Mouse (Mus musculus): ENCODE data around the gene Prr15l. TPM values are rescaled to one million over a fixed set of nuclear protein-coding genes. Genes with fewer than 3 reads are reported as not detected.

The Prr15l gene
- 0.35 TPM in 1 of 2 replicates, not detected in the other for polyA plus RNA-seq (2012; rRNA removed)

GRCm38 (mm10) chr11:96928088-96928487 lies at the start of gene Prr15l:
TSS of gene Prr15l (plus strand) at chr11:96928104.

GRCm38 (mm10) chr11:96916044-96916884 lies 11.6 kb upstream of the Prr15l start, which contains the start of gene Cdk5rap3:
TSS of gene Cdk5rap3 (minus strand) at chr11:96916496.

GRCm38 (mm10) chr11:96943746-96944304 lies 15.9 kb downstream of the Prr15l start, which contains the start of gene Pnpo:
TSS of gene Pnpo (minus strand) at chr11:96943986.

GRCm38 (mm10) chr11:96982859-96983258 lies 55.0 kb downstream of the Prr15l start, which contains the start of gene Sp2:
TSS of gene Sp2 (minus strand) at chr11:96982959.

Other genes with a start within 250 kb of the Prr15l start
- 54.4 and 55.1 TPM in 2 replicates for gene Snx11, start 150.5 kb upstream of the Prr15l start, polyA plus RNA-seq (2012; rRNA removed)
- 97.9 and 107 TPM in 2 replicates for gene Cbx1, start 139.0 kb upstream of the Prr15l start, polyA plus RNA-seq (2012; rRNA removed)
- 69.7 and 81.1 TPM in 2 replicates for gene Nfe2l1, start 98.1 kb upstream of the Prr15l start, polyA plus RNA-seq (2012; rRNA removed)
- gene Copz2, start 78.2 kb upstream of the Prr15l start, polyA plus RNA-seq (2012; rRNA removed): 17.9 and 45.4 TPM in 2 replicates
- gene Cdk5rap3, start 11.6 kb upstream of the Prr15l start, polyA plus RNA-seq (2012; rRNA removed): 88.3 and 96.2 TPM in 2 replicates
- 12.3 and 13.8 TPM in 2 replicates for gene Pnpo, start 15.9 kb downstream of the Prr15l start, polyA plus RNA-seq (2012; rRNA removed)
- gene Sp2, start 54.9 kb downstream of the Prr15l start, polyA plus RNA-seq (2012; rRNA removed): 12.6 and 15.4 TPM in 2 replicates
- 0.54 and 1.0 TPM in 2 replicates for gene Sp6, start 85.3 kb downstream of the Prr15l start, polyA plus RNA-seq (2012; rRNA removed)
- gene Scrn2, start 101.8 kb downstream of the Prr15l start, polyA plus RNA-seq (2012; rRNA removed): 14.2 and 15.7 TPM in 2 replicates
- 2.0 and 2.8 TPM in 2 replicates for gene Lrrc46, start 113.3 kb downstream of the Prr15l start, polyA plus RNA-seq (2012; rRNA removed)
- gene Mrpl10, start 113.5 kb downstream of the Prr15l start, polyA plus RNA-seq (2012; rRNA removed): 59.5 and 60.3 TPM in 2 replicates
- 14.3 and 14.8 TPM in 2 replicates for gene Osbpl7, start 122.5 kb downstream of the Prr15l start, polyA plus RNA-seq (2012; rRNA removed)
- gene Tbx21, start 187.2 kb downstream of the Prr15l start, polyA plus RNA-seq (2012; rRNA removed): 0.10 and 0.17 TPM in 2 replicates
- 53.9 and 64.0 TPM in 2 replicates for gene Tbkbp1, start 223.4 kb downstream of the Prr15l start, polyA plus RNA-seq (2012; rRNA removed)

All from central nervous system, embryonic 14 days (tissue).